Mouse (Mus musculus) midbrain, embryonic 14.5 days (tissue): ENCODE data around the gene Dpf3. TPM values are rescaled to one million over a fixed set of nuclear protein-coding genes. Genes with fewer than 3 reads are reported as not detected.

Source experiments
- ATAC-seq: fragments of 200-750 bp; cut with Nextera tagmentation; 2 replicates; pipeline ENCODE4 v1.8.0; 2017; ENCODE audit warnings: moderate number of reproducible peaks, moderate library complexity; ENCODE audit not compliant: low FRiP score, low TSS enrichment
- DNase-seq: peaks from one replicate; pipeline ENCODE4 v3.0.0-alpha.2; 2015
- H3K27ac ChIP-seq: fragments of 300-500 bp; sonication (generic); replicated peaks from 2 replicates; pipeline ENCODE4 v1.5.1; 2014; ENCODE audit warnings: mild to moderate bottlenecking, low read depth, low read length, moderate library complexity
- H3K27me3 ChIP-seq: fragments of 300-500 bp; sonication (generic); 2 replicates; pipeline ENCODE4 v1.6.1; 2014; ENCODE audit warnings: low read length, control low read depth, mixed read lengths; ENCODE audit not compliant: control insufficient read depth, insufficient read depth
- H3K36me3 ChIP-seq: fragments of 300-500 bp; sonication (generic); 2 replicates; pipeline ENCODE4 v1.6.1; 2014; ENCODE audit warnings: low read length, control low read depth; ENCODE audit not compliant: control insufficient read depth, insufficient read depth
- H3K4me1 ChIP-seq: fragments of 300-500 bp; sonication (generic); 2 replicates; pipeline ENCODE4 v1.6.1; 2014; ENCODE audit warnings: mild to moderate bottlenecking, antibody characterized with exemption, low read length, control low read depth; ENCODE audit not compliant: control insufficient read depth, insufficient read depth
- H3K4me2 ChIP-seq: fragments of 300-500 bp; sonication (generic); 2 replicates; pipeline ENCODE4 v1.6.1; 2014; ENCODE audit warnings: mild to moderate bottlenecking, low read length, moderate library complexity
- H3K4me3 ChIP-seq: fragments of 300-500 bp; sonication (generic); replicated peaks from 2 replicates; pipeline ENCODE4 v1.5.1; 2014; ENCODE audit warnings: low read depth, low read length
- H3K9ac ChIP-seq: fragments of 300-500 bp; sonication (generic); replicated peaks from 2 replicates; pipeline ENCODE4 v1.6.1; 2014; ENCODE audit warnings: mild to moderate bottlenecking, low read length, moderate library complexity
- H3K9me3 ChIP-seq: fragments of 300-500 bp; sonication (generic); 2 replicates; pipeline ENCODE4 v1.6.1; 2016; ENCODE audit warnings: low read length, control low read depth, mixed read lengths; ENCODE audit not compliant: control insufficient read depth
- WGBS: fragments of 180-500 bp; shearing (Covaris S2); extraction: QIAGEN DNeasy Blood & Tissue Kit; methylation state at CpG from one replicate; pipeline ENCODE4 v1.1.7; 2014; 5-methylcytosine and 5-hydroxymethylcytosine counted together
- polyA plus RNA-seq: library from polyadenylated mRNA; unstranded; fragments of >200 nt; fragmentation: Nextera tagmentation; extraction: Ambion mirVana; gene quantifications from 2 replicates; pipeline ENCODE4 v1.2.1, GENCODE M21; 2014

The Dpf3 gene
- polyA plus RNA-seq, 1 experiment from 2014 or later: 30.1 TPM

DNA sequence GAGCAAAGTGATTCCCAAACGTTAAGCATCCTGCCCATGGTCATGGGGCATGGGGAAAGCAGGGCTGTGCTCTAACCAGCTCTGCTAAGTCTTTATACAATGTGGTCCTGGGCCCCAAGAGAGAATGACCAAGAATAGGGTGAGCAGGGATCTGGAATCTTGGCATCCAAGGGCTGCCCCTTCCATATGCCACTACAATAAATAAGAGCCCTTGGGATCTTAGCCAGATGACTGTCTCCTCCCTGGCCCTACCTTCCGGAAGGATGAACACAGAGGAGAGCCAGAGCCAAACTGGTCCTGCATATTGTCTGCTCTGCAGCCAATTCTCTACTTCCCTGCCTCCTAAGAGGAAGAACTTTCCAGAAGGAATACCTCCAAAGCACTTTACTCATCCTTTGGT, 238.9 kb downstream of the Dpf3 start:
- no peak overlapping the region for H3K4me2 ChIP-seq
- no peak overlapping the region for H3K4me3 ChIP-seq
- H3K27ac ChIP-seq: no peak overlapping the region
- ATAC-seq (no peak), DNase-seq (no peak)
- WGBS: 76% methylated on average over 2 of the region's 2 CpGs
- H3K27me3 ChIP-seq: no peaks in the 10 kb centered on the region
- no peaks in the 10 kb centered on the region for H3K36me3 ChIP-seq
- H3K4me1 ChIP-seq: no peaks in the 10 kb centered on the region
- no peaks in the 10 kb centered on the region for H3K9me3 ChIP-seq
- H3K9ac ChIP-seq: no peak overlapping the region

DNA sequence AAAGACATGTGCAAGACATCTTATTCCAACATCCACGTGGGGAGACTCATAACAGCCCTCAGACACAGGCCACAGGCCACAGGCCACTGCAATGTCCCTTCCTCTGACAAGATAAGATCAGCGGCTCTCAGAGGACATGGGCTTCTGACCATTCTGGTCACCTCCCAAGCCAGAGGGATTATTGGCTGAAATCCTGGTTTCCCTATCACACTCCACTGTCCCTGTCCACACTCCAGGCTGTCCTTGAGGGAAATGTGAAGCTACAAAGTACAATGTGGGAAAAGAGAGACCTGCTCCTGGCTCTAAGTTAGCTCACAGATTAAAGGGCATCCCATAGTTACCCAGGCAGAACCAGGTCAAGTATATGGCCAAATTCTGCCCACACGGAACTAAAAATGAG, 239.8 kb downstream of the Dpf3 start:
- no peak overlapping the region for H3K9ac ChIP-seq
- H3K36me3 ChIP-seq: no peaks in the 10 kb centered on the region
- no peak overlapping the region for H3K4me3 ChIP-seq
- no peaks in the 10 kb centered on the region for H3K27me3 ChIP-seq
- no peak overlapping the region for H3K27ac ChIP-seq
- no peaks in the 10 kb centered on the region for H3K4me1 ChIP-seq
- ATAC-seq (no peak), DNase-seq (no peak)
- no peaks in the 10 kb centered on the region for H3K9me3 ChIP-seq
- 79% methylated on average over 3 of the region's 3 CpGs for WGBS
- no peak overlapping the region for H3K4me2 ChIP-seq

DNA sequence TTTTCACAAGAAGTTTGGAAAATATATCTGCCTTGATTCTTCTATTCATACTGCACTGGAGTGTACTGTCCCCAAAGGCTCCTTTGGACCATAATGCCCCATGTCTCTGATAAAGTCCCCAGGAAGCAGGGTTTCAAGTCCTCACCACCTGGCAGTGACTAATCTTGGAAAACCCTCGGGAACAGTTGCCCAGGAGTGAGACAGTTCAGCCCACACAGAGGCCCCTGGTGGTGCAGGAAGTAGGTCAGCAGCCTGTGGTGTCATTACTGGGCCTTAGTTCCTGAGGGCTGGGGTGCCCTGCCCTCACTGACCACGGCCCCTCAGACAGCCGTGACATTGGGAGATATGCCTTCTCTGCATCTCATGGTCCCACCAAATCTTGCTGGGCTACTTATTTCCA, 246.5 kb downstream of the Dpf3 start:
- ATAC-seq (no peak), DNase-seq (no peak)
- H3K9ac ChIP-seq: no peak overlapping the region
- H3K36me3 ChIP-seq: no peaks in the 10 kb centered on the region
- H3K4me1 ChIP-seq: 0 out of 2 replicates have a peak, but pooled peaks cover 8% of the 10 kb centered on the region
- H3K27me3 ChIP-seq: no peaks in the 10 kb centered on the region
- H3K9me3 ChIP-seq: no peaks in the 10 kb centered on the region
- no peak overlapping the region for H3K4me3 ChIP-seq
- H3K27ac ChIP-seq: no peak overlapping the region
- 78% methylated on average over 3 of the region's 3 CpGs for WGBS
- H3K4me2 ChIP-seq: no peak overlapping the region

DNA sequence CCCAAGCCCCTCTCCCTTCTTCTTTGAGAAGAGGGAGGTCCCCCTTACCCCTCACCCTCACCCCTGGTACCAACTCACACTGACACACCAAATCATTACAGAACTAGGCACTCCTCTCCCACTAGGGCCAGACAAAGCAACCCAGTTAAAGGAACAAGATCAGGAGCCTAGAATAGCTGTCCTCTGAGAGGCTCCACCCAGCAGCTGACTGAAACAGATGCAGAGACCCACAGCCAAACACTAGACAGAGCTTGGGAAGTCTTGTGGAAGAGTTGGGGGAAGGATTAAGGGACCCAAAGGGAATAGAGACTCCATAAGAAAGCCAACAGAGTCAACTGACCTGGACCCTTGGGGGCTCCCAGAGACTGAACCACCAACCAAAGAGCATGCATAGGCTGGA, 246.9 kb downstream of the Dpf3 start:
- no peak overlapping the region for H3K4me2 ChIP-seq
- H3K9me3 ChIP-seq: no peaks in the 10 kb centered on the region
- DNase-seq (no peak), ATAC-seq (no peak)
- H3K36me3 ChIP-seq: no peaks in the 10 kb centered on the region
- no peak overlapping the region for H3K9ac ChIP-seq
- no peak overlapping the region for H3K4me3 ChIP-seq
- 0 out of 2 replicates have a peak, but pooled peaks cover 8% of the 10 kb centered on the region for H3K4me1 ChIP-seq
- H3K27me3 ChIP-seq: no peaks in the 10 kb centered on the region
- H3K27ac ChIP-seq: no peak overlapping the region

DNA sequence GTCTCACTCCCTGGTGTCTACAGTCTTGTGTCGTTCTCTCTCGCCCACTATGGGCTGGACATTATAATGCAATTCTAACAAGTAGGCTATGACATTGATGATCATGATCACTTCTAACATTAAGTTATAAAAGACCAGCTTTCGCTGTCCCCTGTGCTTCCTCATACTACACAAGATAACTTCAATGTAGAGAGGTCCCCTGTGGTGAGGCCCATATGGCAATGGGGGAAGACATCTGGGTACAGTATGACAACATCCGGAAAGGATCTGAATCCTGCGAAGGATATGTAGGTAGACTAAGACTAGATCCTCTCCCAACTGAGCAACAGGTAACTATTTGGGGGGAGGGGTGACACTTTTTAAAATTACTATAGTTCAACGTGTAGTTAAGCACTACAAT, 251.7 kb downstream of the Dpf3 start:
- Histone ChIP-seq H3K9me3 (no peaks in the 10 kb centered on the region), H3K9ac (no peak overlapping the region), H3K4me1 (0 out of 2 replicates have a peak, but pooled peaks cover 4% of the 10 kb centered on the region), H3K36me3 (no peaks in the 10 kb centered on the region), H3K27ac (no peak overlapping the region), H3K4me2 (no peak overlapping the region), H3K4me3 (no peak overlapping the region), H3K27me3 (no peaks in the 10 kb centered on the region)
- DNase-seq (no peak), ATAC-seq (no peak)
- 93% methylated on average over 6 of the region's 6 CpGs for WGBS

DNA sequence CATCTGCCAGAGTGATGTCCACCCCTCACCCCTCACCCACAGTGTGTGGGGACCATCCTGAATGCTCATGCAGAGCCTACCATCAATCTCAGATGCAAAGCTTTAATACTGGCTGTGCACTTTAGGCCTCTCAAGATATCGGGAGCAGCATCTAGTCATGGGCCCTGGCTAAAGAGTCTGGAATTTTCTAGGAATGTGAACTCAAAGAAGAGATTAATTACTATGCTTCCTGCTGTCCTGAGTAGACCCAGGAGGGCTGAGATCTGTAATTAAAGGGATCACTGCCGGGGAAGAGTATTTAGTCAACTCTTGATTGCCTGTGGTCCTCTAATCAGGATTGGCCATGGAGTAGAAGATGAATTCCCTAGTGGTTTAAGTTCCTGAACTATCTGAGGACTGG, 252.5 kb downstream of the Dpf3 start:
- WGBS: 69% methylated on average over 2 of the region's 2 CpGs
- DNase-seq: no peak

DNA sequence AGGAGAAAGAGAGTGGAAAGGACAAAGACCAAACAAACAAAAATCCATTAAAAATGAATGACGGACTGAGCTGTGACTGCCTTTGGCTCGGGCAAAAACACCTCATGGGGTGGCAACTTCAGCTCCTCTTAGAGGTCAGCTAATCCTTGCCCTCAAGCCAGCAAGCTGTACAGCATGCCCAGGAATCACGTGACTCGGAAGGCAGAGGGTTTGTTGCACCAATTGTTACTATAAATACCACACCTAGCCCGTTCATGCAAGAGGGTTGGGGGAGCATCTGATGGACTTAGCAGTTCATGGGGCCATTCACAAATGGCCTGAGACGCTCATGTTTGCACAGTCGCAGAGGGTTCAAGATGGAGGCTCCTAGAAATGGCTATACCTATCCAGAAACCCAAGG, 253.9 kb downstream of the Dpf3 start:
- WGBS: 26% methylated on average over 7 of the region's 7 CpGs
- DNase-seq: peak; percentile 21
- H3K9me3 ChIP-seq: no peaks in the 10 kb centered on the region
- H3K27ac ChIP-seq: no peak overlapping the region
- H3K4me3 ChIP-seq: no peak overlapping the region
- H3K4me1 ChIP-seq: 0 out of 2 replicates have a peak, but pooled peaks cover 4% of the 10 kb centered on the region
- no peak for ATAC-seq
- H3K9ac ChIP-seq: no peak overlapping the region
- H3K27me3 ChIP-seq: no peaks in the 10 kb centered on the region
- no peaks in the 10 kb centered on the region for H3K36me3 ChIP-seq
- H3K4me2 ChIP-seq: no peak overlapping the region

More for the DNA sequence above, 252.5 kb downstream of the Dpf3 start:
- Histone ChIP-seq H3K36me3 (no peaks in the 10 kb centered on the region), H3K27me3 (no peaks in the 10 kb centered on the region), H3K4me3 (no peak overlapping the region), H3K4me1 (0 out of 2 replicates have a peak, but pooled peaks cover 4% of the 10 kb centered on the region), H3K4me2 (no peak overlapping the region), H3K9me3 (no peaks in the 10 kb centered on the region), H3K9ac (no peak overlapping the region), H3K27ac (no peak overlapping the region)
- ATAC-seq: no peak

DNA sequence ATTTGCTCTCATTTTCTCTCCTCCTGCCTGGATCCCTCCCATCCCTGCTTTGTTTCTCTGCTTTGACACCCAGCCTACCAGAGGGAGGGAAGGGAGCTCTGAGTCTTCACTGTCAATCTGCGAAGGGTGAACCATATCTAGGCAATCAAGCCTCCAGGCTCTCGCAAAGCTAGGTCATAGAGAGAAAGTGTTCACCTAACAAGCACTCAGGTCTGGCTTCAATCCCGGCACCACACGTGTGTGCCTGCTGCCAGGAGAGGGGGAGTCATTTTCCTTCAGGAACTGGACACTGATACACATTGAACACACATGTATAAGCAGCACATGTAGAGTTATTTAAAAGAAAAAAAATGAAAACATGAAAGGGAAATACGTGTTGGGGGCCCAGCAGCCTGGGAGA, 254.6 kb downstream of the Dpf3 start:
- H3K27ac ChIP-seq: no peak overlapping the region
- ATAC-seq: no peak

DNA sequence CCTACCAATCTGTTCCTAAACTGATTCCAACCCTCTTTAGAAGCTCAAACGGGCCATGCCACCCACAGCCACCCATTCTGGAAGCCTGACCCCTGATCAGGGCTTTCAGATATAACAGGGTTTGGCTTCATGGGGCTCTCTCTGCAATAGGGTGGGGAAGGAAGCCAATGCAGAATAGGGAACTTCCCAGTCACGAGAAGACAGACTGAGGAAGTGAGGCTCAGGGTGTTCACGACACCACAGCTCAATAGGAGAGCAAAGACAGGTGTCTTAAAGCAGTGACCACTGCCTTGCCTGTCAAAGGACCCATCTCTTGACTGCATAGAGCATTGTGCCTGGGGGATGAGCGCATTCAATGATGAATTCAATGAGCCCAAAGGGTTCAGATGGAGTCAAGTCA, 256.3 kb downstream of the Dpf3 start:
- DNase-seq (no peak), ATAC-seq (no peak)
- Histone ChIP-seq H3K36me3 (no peaks in the 10 kb centered on the region), H3K4me3 (no peak overlapping the region), H3K4me2 (no peak overlapping the region), H3K4me1 (0 out of 2 replicates have a peak, but pooled peaks cover 4% of the 10 kb centered on the region), H3K27me3 (no peaks in the 10 kb centered on the region), H3K9ac (no peak overlapping the region), H3K27ac (no peak overlapping the region), H3K9me3 (no peaks in the 10 kb centered on the region)
- WGBS: 85% methylated on average over 4 of the region's 4 CpGs

More for the DNA sequence above, 254.6 kb downstream of the Dpf3 start:
- Histone ChIP-seq H3K4me1 (0 out of 2 replicates have a peak, but pooled peaks cover 4% of the 10 kb centered on the region), H3K4me2 (no peak overlapping the region), H3K27me3 (no peaks in the 10 kb centered on the region), H3K4me3 (no peak overlapping the region), H3K9me3 (no peaks in the 10 kb centered on the region), H3K9ac (no peak overlapping the region), H3K36me3 (no peaks in the 10 kb centered on the region)
- WGBS: 51% methylated on average over 5 of the region's 5 CpGs
- no peak for DNase-seq
